Mouse (Mus musculus) kidney, adult 2 months (tissue): ENCODE data around the gene Arhgdia.

ENCODE experiments used
- CTCF ChIP-seq: fragments of 200-500 bp; conservative IDR thresholded peaks from 2 replicates; pipeline ENCODE4 v1.5.1; 2011; ENCODE audit warnings: low read depth, mild to moderate bottlenecking, control low read depth, low read length, moderate library complexity, mixed read lengths; ENCODE audit not compliant: insufficient read depth, insufficient read length
- POLR2A ChIP-seq: fragments of 200-500 bp; IDR thresholded peaks from one replicate; pipeline ENCODE4 v1.6.1; 2011; ENCODE audit warnings: low read depth, low read length, control low read depth

DNA sequence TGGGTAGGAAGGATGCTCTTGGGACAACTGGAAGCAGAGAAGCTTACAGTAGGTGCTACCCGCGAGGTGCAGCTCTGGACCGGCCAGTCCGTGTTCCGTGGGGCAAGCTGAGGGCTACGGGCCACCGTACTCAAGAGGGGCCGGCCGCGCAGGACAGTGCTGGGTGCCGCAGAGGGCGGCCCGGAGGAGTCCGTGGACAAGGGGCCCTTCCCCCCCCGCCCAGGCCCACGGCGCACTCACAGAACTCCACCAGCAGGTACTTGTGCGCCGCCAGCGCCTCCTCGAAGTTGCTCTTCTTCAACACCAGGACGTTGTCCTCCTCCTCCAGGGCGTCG lies 9.0 kb downstream of the Arhgdia start:
- no peak for TF ChIP-seq CTCF
- TF ChIP-seq POLR2A = no peak
